Mouse (Mus musculus): ENCODE data around the gene Vps18. TPM values are rescaled to one million over a fixed set of nuclear protein-coding genes. Genes with fewer than 3 reads are reported as not detected.
A peak's percentile ranks its signal among the peaks of the same experiment; 100 is the strongest.

Vps18 gene
- 10 to 100 TPM; 12.2 TPM for total RNA-seq (2021)
- polyA plus RNA-seq (2012; rRNA removed): 10.2 and 12.6 TPM in 2 replicates
- long read RNA-seq, full-length matches to known transcripts: 12 of 14 reads
- long read RNA-seq, partial matches to known transcripts: 1 of 14 reads
- long read RNA-seq, other reads (novel, unspliced or antisense): 1 of 14 reads

GRCm38 (mm10) chr2:119288270-119288882, at the start of gene Vps18:
Gene Vps18 (plus strand): TSS chr2:119288740.
- Histone ChIP-seq H3K27me3 (ENCODE audit: control insufficient read depth, insufficient read depth, low read length) (no peaks in the 10 kb centered on the region), H3K79me2 (replicated peaks; ENCODE audit: control insufficient read depth, insufficient read depth, low read length) (no peaks in the 10 kb centered on the region; the same call in 1 of the 2 replicates), H3K4me3 (peak within 1 kb of the TSS; percentile 64), H3K9ac (ENCODE audit: low read depth, low read length) (peak within 1 kb of the TSS; percentile 80), H3K36me3 (ENCODE audit: control insufficient read depth, insufficient read depth, low read length) (no peaks in the 10 kb centered on the region), H3K4me1 (ENCODE audit: control insufficient read depth, insufficient read depth, low read length) (no peaks in the 10 kb centered on the region), H3K27ac (peak within 1 kb of the TSS; percentile 83)
- intact Hi-C loops (cut with DNase I): loop anchor here (1.0 to 5.0 kb wide), 3 partner anchors 37 to 241 kb away; partner anchors contain the start of genes Knl1 and Rad51
- TF ChIP-seq CTCF (IDR thresholded peaks at IDR 0.05) (peak; percentile 98), POLR2A (IDR thresholded peaks at IDR 0.05; ENCODE audit: insufficient read depth, low read depth, low read length) (peak; percentile 80), EP300 (IDR thresholded peaks at IDR 0.05; ENCODE audit: insufficient read depth, low read depth, low read length) (peak; percentile 92)
- DNase-seq: peak; percentile 97
- WGBS: under 1% methylated on average over 31 of the region's 31 CpGs

DNA sequence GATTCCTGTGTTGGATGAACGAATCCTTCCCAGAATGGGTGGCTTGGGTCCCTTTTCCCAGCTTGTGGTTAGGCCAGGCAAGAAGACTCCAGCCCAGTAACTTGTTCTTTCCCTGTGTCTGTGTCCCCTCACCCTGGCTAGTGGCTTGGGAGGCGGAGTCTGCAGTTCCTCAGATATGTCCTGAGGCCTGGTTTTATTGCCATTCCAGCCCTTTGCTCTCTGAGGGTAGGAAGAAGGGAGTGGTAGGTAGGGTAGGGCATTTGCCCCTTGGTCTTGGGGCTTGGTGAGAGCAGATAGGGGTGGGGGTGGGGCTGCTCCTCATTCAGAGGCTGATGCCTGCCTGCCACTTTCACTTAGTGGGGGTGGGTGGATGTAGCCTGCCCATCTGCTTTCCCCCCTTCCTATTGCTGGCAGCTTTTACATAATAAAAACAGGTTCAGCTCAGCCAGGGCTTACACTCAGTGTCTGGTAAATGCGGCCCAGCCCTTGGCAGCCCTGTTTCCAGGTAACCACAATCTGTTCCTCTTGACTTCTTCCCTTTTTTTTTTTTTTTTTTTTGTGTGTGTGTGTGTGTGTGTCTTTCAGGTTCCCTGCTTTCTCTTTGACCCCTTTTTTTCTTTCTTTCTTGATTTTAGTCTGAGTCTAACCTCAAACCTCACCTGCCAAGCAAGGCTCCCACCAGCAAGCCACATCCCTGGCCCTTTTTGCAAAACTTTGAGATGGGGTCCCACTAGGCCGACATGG, 48.3 kb upstream of the Vps18 start:
- H3K4me3 ChIP-seq: no peak overlapping the region
- peaks cover 11% of the 10 kb centered on the region for H3K27me3 ChIP-seq (ENCODE audit: control insufficient read depth, insufficient read depth, low read length)
- intact Hi-C loops (cut with DNase I): no loop called here
- H3K27ac ChIP-seq: no peak overlapping the region
- TF ChIP-seq CTCF (IDR thresholded peaks at IDR 0.05) (no peak), EP300 (IDR thresholded peaks at IDR 0.05; ENCODE audit: insufficient read depth, low read depth, low read length) (no peak), POLR2A (IDR thresholded peaks at IDR 0.05; ENCODE audit: insufficient read depth, low read depth, low read length) (no peak)
- no peaks in the 10 kb centered on the region for H3K4me1 ChIP-seq (ENCODE audit: control insufficient read depth, insufficient read depth, low read length)
- H3K36me3 ChIP-seq (ENCODE audit: control insufficient read depth, insufficient read depth, low read length): no peaks in the 10 kb centered on the region
- WGBS: 76% methylated on average over 4 of the region's 4 CpGs
- no peak overlapping the region for H3K9ac ChIP-seq (ENCODE audit: low read depth, low read length)
- DNase-seq: no peak
- no peaks in the 10 kb centered on the region for H3K79me2 ChIP-seq (replicated peaks; ENCODE audit: control insufficient read depth, insufficient read depth, low read length)

GRCm38 (mm10) chr2:119240819-119241186, 47.7 kb upstream of the Vps18 start:
- no peak for DNase-seq
- H3K27me3 ChIP-seq (ENCODE audit: control insufficient read depth, insufficient read depth, low read length): peaks cover 11% of the 10 kb centered on the region
- 84% methylated on average over 4 of the region's 4 CpGs for WGBS
- intact Hi-C loops (cut with DNase I): no loop called here
- H3K27ac ChIP-seq: no peak overlapping the region
- no peaks in the 10 kb centered on the region for H3K4me1 ChIP-seq (ENCODE audit: control insufficient read depth, insufficient read depth, low read length)
- no peaks in the 10 kb centered on the region for H3K79me2 ChIP-seq (replicated peaks; ENCODE audit: control insufficient read depth, insufficient read depth, low read length)
- TF ChIP-seq CTCF (IDR thresholded peaks at IDR 0.05): no peak
- no peak for TF ChIP-seq POLR2A (IDR thresholded peaks at IDR 0.05; ENCODE audit: insufficient read depth, low read depth, low read length)
- TF ChIP-seq EP300 (IDR thresholded peaks at IDR 0.05; ENCODE audit: insufficient read depth, low read depth, low read length): no peak
- H3K36me3 ChIP-seq (ENCODE audit: control insufficient read depth, insufficient read depth, low read length): no peaks in the 10 kb centered on the region
- no peak overlapping the region for H3K9ac ChIP-seq (ENCODE audit: low read depth, low read length)
- no peak overlapping the region for H3K4me3 ChIP-seq

- TF ChIP-seq CTCF (IDR thresholded peaks at IDR 0.05) (no peak), EP300 (IDR thresholded peaks at IDR 0.05; ENCODE audit: insufficient read depth, low read depth, low read length) (no peak), POLR2A (IDR thresholded peaks at IDR 0.05; ENCODE audit: insufficient read depth, low read depth, low read length) (no peak)
- intact Hi-C loops (cut with DNase I): no loop called here
- Histone ChIP-seq H3K36me3 (ENCODE audit: control insufficient read depth, insufficient read depth, low read length) (no peaks in the 10 kb centered on the region), H3K27me3 (ENCODE audit: control insufficient read depth, insufficient read depth, low read length) (peaks cover 4% of the 10 kb centered on the region), H3K79me2 (replicated peaks; ENCODE audit: control insufficient read depth, insufficient read depth, low read length) (no peaks in the 10 kb centered on the region), H3K4me1 (ENCODE audit: control insufficient read depth, insufficient read depth, low read length) (no peaks in the 10 kb centered on the region), H3K27ac (no peak overlapping the region), H3K9ac (ENCODE audit: low read depth, low read length) (no peak overlapping the region), H3K4me3 (no peak overlapping the region)
- DNase-seq: no peak
- WGBS: 49% methylated on average over 9 of the region's 9 CpGs
These were observed 46.0 kb upstream of the Vps18 start for GRCm38 (mm10) chr2:119242548-119242947.

- H3K79me2 ChIP-seq (replicated peaks; ENCODE audit: control insufficient read depth, insufficient read depth, low read length): no peaks in the 10 kb centered on the region
- H3K4me3 ChIP-seq: no peak overlapping the region
- no peaks in the 10 kb centered on the region for H3K36me3 ChIP-seq (ENCODE audit: control insufficient read depth, insufficient read depth, low read length)
- WGBS: 55% methylated on average over 7 of the region's 7 CpGs
- no peak overlapping the region for H3K9ac ChIP-seq (ENCODE audit: low read depth, low read length)
- TF ChIP-seq CTCF (IDR thresholded peaks at IDR 0.05) (no peak), EP300 (IDR thresholded peaks at IDR 0.05; ENCODE audit: insufficient read depth, low read depth, low read length) (no peak), POLR2A (IDR thresholded peaks at IDR 0.05; ENCODE audit: insufficient read depth, low read depth, low read length) (no peak)
- no peaks in the 10 kb centered on the region for H3K4me1 ChIP-seq (ENCODE audit: control insufficient read depth, insufficient read depth, low read length)
- DNase-seq: no peak
- intact Hi-C loops (cut with DNase I): no loop called here
- no peaks in the 10 kb centered on the region for H3K27me3 ChIP-seq (ENCODE audit: control insufficient read depth, insufficient read depth, low read length)
- no peak overlapping the region for H3K27ac ChIP-seq
These were observed 43.3 kb upstream of the Vps18 start for GRCm38 (mm10) chr2:119245246-119245645.

- intact Hi-C loops (cut with DNase I): no loop called here
- WGBS: 81% methylated on average over 9 of the region's 9 CpGs
- no peak overlapping the region for H3K27ac ChIP-seq
- TF ChIP-seq CTCF (IDR thresholded peaks at IDR 0.05) (no peak), EP300 (IDR thresholded peaks at IDR 0.05; ENCODE audit: insufficient read depth, low read depth, low read length) (no peak), POLR2A (IDR thresholded peaks at IDR 0.05; ENCODE audit: insufficient read depth, low read depth, low read length) (no peak)
- H3K4me3 ChIP-seq: no peak overlapping the region
- no peaks in the 10 kb centered on the region for H3K27me3 ChIP-seq (ENCODE audit: control insufficient read depth, insufficient read depth, low read length)
- no peaks in the 10 kb centered on the region for H3K79me2 ChIP-seq (replicated peaks; ENCODE audit: control insufficient read depth, insufficient read depth, low read length)
- H3K36me3 ChIP-seq (ENCODE audit: control insufficient read depth, insufficient read depth, low read length): no peaks in the 10 kb centered on the region
- DNase-seq: no peak
- H3K4me1 ChIP-seq (ENCODE audit: control insufficient read depth, insufficient read depth, low read length): peaks cover 1% of the 10 kb centered on the region; the same call in 1 of the 2 replicates
- no peak overlapping the region for H3K9ac ChIP-seq (ENCODE audit: low read depth, low read length)
These were observed 40.6 kb upstream of the Vps18 start for GRCm38 (mm10) chr2:119247904-119248303.

Data from heart, adult 2 months (tissue).